Mouse (Mus musculus): Measurements from ENCODE around the gene Rint1.

Gene Rint1

DNA sequence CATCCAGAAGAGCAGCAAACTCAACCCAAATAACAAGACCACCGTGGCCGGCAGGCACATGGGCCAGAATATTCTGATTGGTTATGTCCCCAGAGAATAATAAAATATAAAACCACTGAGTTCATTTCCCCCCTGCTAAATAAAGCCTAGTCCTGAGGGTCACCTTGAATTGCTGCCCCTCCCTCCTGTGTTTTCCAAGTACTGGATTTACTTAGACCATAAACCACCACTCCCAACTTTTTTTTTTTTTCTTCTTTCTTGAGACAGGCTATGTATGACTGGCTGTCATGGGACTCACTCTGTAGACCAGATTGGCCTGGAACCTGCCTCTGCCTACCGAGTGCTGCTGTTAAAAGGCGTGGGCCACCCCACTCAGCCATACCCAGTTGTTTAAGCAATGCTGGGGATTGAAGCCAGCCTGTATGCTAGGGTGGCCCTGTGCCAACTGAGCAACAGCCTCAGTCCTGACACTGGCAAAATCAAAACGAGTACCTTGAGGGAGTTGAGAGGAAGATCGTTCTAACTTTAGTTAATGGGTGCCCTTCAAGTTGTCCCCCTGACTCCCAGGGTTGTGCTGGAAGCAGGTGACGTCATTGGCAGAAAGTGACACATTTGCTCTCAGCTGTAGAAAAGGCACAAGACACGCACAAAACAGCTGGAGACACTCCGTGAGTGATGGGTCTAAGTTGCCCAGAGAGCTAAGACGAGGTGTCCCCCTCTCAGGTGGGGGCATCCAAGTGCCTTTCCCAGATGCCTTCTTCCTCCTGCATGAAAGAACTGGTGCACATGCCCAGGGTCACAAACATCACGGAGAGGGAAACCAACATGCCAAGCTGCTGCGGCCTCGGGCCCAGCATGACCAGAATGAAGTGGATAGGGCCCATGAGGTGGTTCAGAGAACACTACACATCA lies 76.8 kb downstream of the Rint1 start:
- DNase-seq (ENCODE audit: low read depth, low spot score), result no peak

DNA sequence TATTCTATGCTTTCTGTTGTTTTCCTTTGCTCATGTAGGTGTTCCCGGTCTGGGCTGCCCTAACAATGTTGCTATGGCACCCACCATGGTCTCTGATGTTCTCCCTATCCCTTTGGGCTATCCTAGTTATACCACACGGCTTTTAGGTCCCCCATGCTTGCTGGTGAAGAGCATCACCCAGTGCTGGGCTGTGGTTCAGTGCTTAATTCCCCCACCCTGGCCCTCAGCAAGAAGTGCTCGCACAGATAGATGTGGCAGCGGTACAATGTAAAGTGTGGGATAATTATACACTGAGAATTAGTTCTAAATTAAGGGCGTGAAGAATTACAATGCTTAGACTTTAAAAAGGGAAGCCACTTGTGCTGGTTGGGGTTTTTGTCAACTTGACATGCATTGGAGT lies 78.4 kb downstream of the Rint1 start:
- no peak for DNase-seq (ENCODE audit: low read depth, low spot score)

Measured in ZHBTc4 (cell line).